Mouse (Mus musculus) heart, postnatal 0 days (tissue): ENCODE results near the gene Syn2. TPM values are rescaled to one million over a fixed set of nuclear protein-coding genes. Genes with fewer than 3 reads are reported as not detected.

ENCODE experiments used
- ATAC-seq: fragments of 200-750 bp; cut with Nextera tagmentation; 2 replicates; pipeline ENCODE4 v1.8.0; 2017; ENCODE audit warnings: low read depth, moderate number of reproducible peaks, moderate library complexity; ENCODE audit not compliant: insufficient read depth
- DNase-seq: peaks from one replicate; pipeline ENCODE4 v3.0.0-alpha.2; 2016; ENCODE audit warnings: low spot score
- H3K27ac ChIP-seq: fragments of 300-500 bp; sonication (generic); 2 replicates; pipeline ENCODE4 v1.5.1; 2014; ENCODE audit warnings: low read depth, mild to moderate bottlenecking
- H3K27me3 ChIP-seq: fragments of 300-500 bp; sonication (generic); 2 replicates; pipeline ENCODE4 v1.6.1; 2014; ENCODE audit warnings: low read length, mixed read lengths; ENCODE audit not compliant: control insufficient read depth, insufficient read depth
- H3K36me3 ChIP-seq: fragments of 300-500 bp; sonication (generic); replicated peaks from 2 replicates; pipeline ENCODE4 v1.6.1; 2014; ENCODE audit warnings: low read length, mixed read lengths; ENCODE audit not compliant: control insufficient read depth, insufficient read depth
- H3K4me1 ChIP-seq: fragments of 300-500 bp; sonication (generic); 2 replicates; pipeline ENCODE4 v1.6.1; 2014; ENCODE audit warnings: antibody characterized with exemption; ENCODE audit not compliant: control insufficient read depth, insufficient read depth
- H3K4me2 ChIP-seq: fragments of 300-500 bp; sonication (generic); 2 replicates; pipeline ENCODE4 v1.6.1; 2014; ENCODE audit warnings: low read depth, mild to moderate bottlenecking, low read length, moderate library complexity
- H3K4me3 ChIP-seq: fragments of 300-500 bp; sonication (generic); 2 replicates; pipeline ENCODE4 v1.5.1; 2014; ENCODE audit warnings: low read depth, low read length
- H3K9ac ChIP-seq: fragments of 300-500 bp; sonication (generic); replicated peaks from 2 replicates; pipeline ENCODE4 v1.6.1; 2014; ENCODE audit warnings: low read depth, low read length, mixed read lengths
- H3K9me3 ChIP-seq: fragments of 300-500 bp; sonication (generic); replicated peaks from 2 replicates; pipeline ENCODE4 v1.6.1; 2016; ENCODE audit warnings: low read length; ENCODE audit not compliant: control insufficient read depth
- CTCF ChIP-seq: IDR thresholded peaks from 2 replicates; pipeline ENCODE4 v1.5.1; 2016; ENCODE audit warnings: antibody characterized with exemption, control low read depth, low read depth
- EP300 ChIP-seq: IDR thresholded peaks from 2 replicates; pipeline ENCODE4 v1.6.1; 2016; ENCODE audit warnings: antibody characterized with exemption, low read depth
- WGBS: fragments of 180-500 bp; shearing (Covaris S2); extraction: QIAGEN DNeasy Blood & Tissue Kit; methylation state at CpG from one replicate; pipeline ENCODE4 v1.1.7; 2014; 5-methylcytosine and 5-hydroxymethylcytosine counted together
- microRNA-seq: library from miRNA; unstranded; fragments of <30 nt; microRNA quantifications from one replicate; pipeline ENCODE4, GENCODE M21; 2016
- polyA plus RNA-seq: library from polyadenylated mRNA; unstranded; fragments of >200 nt; fragmentation: Nextera tagmentation; extraction: Ambion mirVana; gene quantifications from 2 replicates; pipeline ENCODE4 v1.2.1, GENCODE M21; 2015
- total RNA-seq: library from RNA; depleted of rRNA; stranded (reverse); fragments of >200 nt; gene quantifications from 2 replicates; pipeline ENCODE4 v1.2.3, GENCODE M21; 2014; ENCODE audit warnings: low replicate concordance; rRNA removed

Syn2 gene
- total and polyA plus RNA-seq, 2 experiments from 2014 or later: 1.1 to 1.9 TPM

DNA sequence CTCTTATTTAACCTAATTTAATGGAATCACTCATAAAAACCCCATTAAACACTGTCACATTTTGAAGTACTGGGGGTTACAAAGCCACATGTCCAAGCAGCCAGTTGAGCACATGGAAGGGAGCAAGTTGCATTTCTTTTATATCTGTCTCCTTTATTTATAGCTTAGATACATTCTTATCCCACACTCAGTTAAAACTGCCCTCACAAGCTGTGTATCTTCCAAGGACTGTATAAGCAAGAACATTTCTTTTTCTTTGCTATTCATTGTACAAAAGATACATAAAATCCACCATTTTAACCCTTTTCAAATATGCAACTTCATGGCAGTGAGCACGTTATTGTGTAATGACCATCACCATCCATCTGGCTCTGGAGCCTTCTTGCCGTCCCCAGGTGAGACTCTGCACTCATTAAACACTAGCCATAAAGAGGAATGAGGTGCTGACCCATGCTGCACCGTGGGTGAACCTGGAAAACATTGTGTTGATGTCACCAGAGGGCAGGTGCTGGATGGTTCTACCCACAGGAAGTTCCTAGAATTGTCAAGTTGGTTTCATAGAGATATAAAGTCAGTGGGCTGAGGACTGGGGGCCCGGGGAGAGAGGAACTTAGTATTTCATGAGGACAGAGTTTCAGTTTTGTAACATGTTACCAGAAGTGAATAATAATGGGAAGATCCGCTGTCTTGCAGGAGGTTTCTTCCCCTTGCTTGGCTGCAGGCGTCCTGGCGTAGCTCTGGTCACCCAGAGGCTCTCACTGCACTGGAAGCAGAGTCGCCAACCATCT, 186.4 kb downstream of the Syn2 start:
- DNase-seq (no peak), ATAC-seq (no peak)
- TF ChIP-seq EP300 (no peak), CTCF (no peak)
- Histone ChIP-seq H3K27me3 (no peaks in the 10 kb centered on the region), H3K9ac (no peak overlapping the region), H3K4me3 (no peak overlapping the region), H3K36me3 (no peaks in the 10 kb centered on the region), H3K9me3 (no peaks in the 10 kb centered on the region), H3K4me1 (no peaks in the 10 kb centered on the region; the same call in 1 of the 2 replicates), H3K4me2 (no peak overlapping the region), H3K27ac (no peak overlapping the region)
- 75% methylated on average over 8 of the region's 8 CpGs for WGBS

DNA sequence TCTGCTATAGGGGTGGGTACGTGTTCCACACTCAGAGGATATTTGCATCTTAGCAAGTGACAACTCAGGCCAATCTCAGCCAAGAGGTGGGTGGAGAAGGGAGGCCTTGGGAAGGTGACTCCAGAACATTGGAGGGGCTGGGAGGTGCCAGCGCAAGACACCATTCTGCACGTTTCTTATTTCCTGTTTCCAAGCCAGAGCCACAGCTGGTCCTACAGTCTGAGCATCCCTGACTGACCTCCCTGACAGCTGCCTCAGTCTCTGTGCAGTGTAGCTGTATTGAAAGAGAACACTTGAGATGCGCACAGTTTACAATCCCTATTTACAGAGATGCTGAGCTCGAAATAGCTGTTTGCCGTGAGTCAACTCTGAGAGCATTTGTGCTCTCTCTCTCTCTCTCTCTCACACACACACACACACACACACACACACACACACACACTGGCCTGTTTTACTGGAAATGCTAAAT, 187.2 kb downstream of the Syn2 start:
- Histone ChIP-seq H3K27ac (no peak overlapping the region), H3K9ac (no peak overlapping the region), H3K36me3 (no peaks in the 10 kb centered on the region), H3K9me3 (no peaks in the 10 kb centered on the region), H3K4me1 (no peaks in the 10 kb centered on the region; the same call in 1 of the 2 replicates), H3K4me3 (no peak overlapping the region), H3K4me2 (no peak overlapping the region), H3K27me3 (no peaks in the 10 kb centered on the region)
- ATAC-seq (no peak), DNase-seq (no peak)
- TF ChIP-seq EP300 (no peak), CTCF (no peak)
- 63% methylated on average over 6 of the region's 6 CpGs for WGBS

DNA sequence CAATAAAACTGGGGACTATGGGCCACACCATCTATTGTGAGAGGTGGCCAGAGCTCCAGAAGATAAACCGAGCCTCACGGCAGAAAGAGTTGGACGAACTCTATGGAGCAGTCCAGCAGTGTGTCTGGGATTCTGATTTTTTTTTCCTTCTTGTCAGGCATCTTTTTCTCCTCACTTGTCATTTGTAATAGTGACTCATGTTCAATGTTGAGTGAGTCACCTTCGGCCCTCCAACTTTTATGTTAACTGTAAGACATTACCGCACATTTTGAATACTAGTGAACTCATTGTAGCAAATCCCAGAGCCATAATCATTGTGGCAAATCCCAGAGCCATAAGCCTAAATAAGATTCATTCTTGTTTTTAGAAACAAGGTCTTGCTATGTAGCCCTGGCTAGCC, 188.3 kb downstream of the Syn2 start:
- H3K9ac ChIP-seq: no peak overlapping the region
- no peaks in the 10 kb centered on the region for H3K27me3 ChIP-seq
- H3K4me3 ChIP-seq: no peak overlapping the region
- no peak for ATAC-seq
- H3K9me3 ChIP-seq: no peaks in the 10 kb centered on the region
- WGBS: 78% methylated on average over 5 of the region's 5 CpGs
- DNase-seq: no peak
- no peak overlapping the region for H3K27ac ChIP-seq
- TF ChIP-seq CTCF: no peak
- no peak for TF ChIP-seq EP300
- H3K4me2 ChIP-seq: no peak overlapping the region
- H3K4me1 ChIP-seq: no peaks in the 10 kb centered on the region
- H3K36me3 ChIP-seq: no peaks in the 10 kb centered on the region

- no peak overlapping the region for H3K9ac ChIP-seq
- H3K36me3 ChIP-seq: no peaks in the 10 kb centered on the region
- no peaks in the 10 kb centered on the region for H3K9me3 ChIP-seq
- ATAC-seq (no peak), DNase-seq (no peak)
- H3K4me2 ChIP-seq: no peak overlapping the region
- no peaks in the 10 kb centered on the region for H3K27me3 ChIP-seq
- H3K27ac ChIP-seq: no peak overlapping the region
- TF ChIP-seq CTCF (no peak), EP300 (no peak)
- no peaks in the 10 kb centered on the region for H3K4me1 ChIP-seq
- no peak overlapping the region for H3K4me3 ChIP-seq
Observed at GRCm38 (mm10) chr6:115330964-115331363, 196.3 kb downstream of the Syn2 start.

Small RNAs within 50 kb of the gene (microRNA-seq; reads per million reads assigned to microRNA genes)
- not detected for gene Gm24767

Other genes starting within 250 kb of the Syn2 start
- gene Vgll4, start 164.9 kb upstream of the Syn2 start, total RNA-seq: 50.9 and 52.2 TPM in 2 replicates
- gene Vgll4, start 164.9 kb upstream of the Syn2 start, polyA plus RNA-seq: 38.8 and 41.5 TPM in 2 replicates
- gene Tamm41, start 97.0 kb upstream of the Syn2 start, total RNA-seq: 30.5 and 56.0 TPM in 2 replicates
- 22.8 and 23.9 TPM in 2 replicates for gene Tamm41, start 97.0 kb upstream of the Syn2 start, polyA plus RNA-seq
- gene Gm17482, start 92.4 kb downstream of the Syn2 start, total RNA-seq: not detected in 2 replicates
- gene Gm17482, start 92.4 kb downstream of the Syn2 start, polyA plus RNA-seq: not detected in 2 replicates
- gene Timp4, start 117.3 kb downstream of the Syn2 start, total RNA-seq: 4.6 and 8.8 TPM in 2 replicates
- gene Timp4, start 117.3 kb downstream of the Syn2 start, polyA plus RNA-seq: 9.7 TPM in 2 replicates
- gene Pparg, start 226.0 kb downstream of the Syn2 start, total RNA-seq: 3.7 and 8.0 TPM in 2 replicates
- 5.3 and 5.8 TPM in 2 replicates for gene Pparg, start 226.0 kb downstream of the Syn2 start, polyA plus RNA-seq